Mouse (Mus musculus): ENCODE results near the gene D1Ertd622e.

DNA sequence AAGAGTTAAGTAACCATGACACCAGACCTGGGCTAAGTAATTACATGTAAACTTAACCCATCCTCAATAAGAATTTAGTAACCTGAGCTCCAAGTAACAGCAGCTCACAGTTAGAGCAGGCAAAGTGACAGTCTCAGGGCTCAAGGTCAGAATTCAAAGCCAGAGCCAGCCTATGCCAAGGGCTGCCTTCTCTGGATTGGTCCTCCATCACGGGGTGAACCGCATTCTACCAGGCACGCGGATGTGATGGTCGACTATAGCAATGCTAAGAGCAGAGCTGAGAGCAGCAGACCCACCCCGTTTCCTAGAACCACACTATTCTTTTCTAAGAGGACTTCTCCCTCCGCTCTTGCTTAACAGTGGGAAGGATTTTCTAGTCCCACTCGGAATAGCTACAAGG is 27.8 kb downstream of the D1Ertd622e start:
- TF ChIP-seq CTCF (IDR thresholded peaks at IDR 0.05; ENCODE audit: control insufficient read depth, insufficient read depth, low read length) (no peak), POLR2A (IDR thresholded peaks at IDR 0.05; ENCODE audit: borderline replicate concordance, control insufficient read depth, low read depth, low read length) (no peak)

Measured in bone marrow, adult 2 months (tissue).